Mouse (Mus musculus): ENCODE measurements around the gene 1700031F05Rik.
"Not testable (repeated sequence)": the region's sequence is repeated elsewhere in the genome, so short reads cannot be mapped to it uniquely, and the experiment has no call there.

Gene 1700031F05Rik

DNA sequence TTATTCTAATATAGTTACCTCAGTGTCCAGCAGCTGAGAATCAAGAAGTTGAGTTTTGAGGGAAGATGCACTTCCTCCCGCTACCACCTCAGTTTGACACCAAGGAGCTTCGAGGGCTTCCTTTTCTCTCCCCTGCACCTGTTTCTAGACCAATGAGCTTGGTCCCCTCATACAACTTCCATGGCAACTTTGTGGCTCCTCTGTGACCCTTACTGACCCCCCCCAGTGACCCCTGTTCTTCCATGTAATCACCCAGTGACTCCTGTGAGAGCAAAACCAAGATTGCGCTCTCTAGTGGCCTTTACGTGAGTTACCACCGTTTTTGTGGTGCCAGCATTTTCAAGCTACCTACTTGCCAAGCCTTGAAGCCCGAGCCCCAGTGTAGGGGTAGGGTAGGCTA is at the start of gene 1700031F05Rik:
TSS of gene 1700031F05Rik (minus strand) at position 101 of the 400 bp plus-strand sequence.
- no peak for DNase-seq (ENCODE audit: low spot score in 2 of 2)

DNA sequence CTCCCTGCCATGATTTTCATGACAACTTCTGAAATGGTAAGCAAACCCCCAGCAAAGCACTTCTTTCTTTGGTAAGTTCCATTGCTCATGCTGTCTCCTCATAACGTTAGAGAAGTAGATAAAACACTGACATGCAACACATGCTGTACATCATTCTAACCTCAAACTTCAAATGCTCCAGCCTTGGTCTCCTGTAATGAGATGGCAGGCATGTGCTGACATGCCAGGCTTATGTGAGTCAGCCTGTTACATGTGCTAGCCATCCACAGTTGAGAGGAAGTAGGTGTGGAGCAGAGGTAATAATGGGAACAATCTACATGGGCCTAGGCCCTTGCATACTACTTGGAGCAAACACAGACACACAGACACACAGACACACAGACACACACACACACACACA is 47.1 kb upstream of the 1700031F05Rik start:
- not testable (repeated sequence) for DNase-seq (ENCODE audit: low spot score in 2 of 2)

DNA sequence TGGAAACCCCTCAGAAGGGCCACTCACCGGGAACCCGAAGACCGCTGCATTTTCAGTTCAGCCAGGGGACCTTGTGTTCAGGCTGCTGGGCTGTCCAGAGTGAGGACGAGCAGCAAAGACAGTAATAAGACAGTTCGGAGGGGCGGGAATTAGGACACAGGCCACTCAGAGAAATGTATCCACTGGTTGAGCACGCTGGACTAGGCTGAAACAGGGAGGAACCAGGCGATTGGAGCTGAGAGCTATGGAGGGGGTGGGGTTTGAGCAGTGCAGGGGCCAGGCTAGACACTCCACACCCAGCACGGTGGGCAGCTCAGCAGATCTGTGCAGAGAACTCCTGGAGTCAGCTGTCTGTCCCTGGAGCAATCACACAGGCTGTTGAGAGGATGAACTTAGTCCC is 40.8 kb upstream of the 1700031F05Rik start, which contains the start of the genes Dmrtc1a and 1700011M02Rik:
TSS of gene Dmrtc1a (minus strand) at position 101 of the 400 bp plus-strand sequence.
TSS of gene 1700011M02Rik (plus strand) at position 319 of the 400 bp plus-strand sequence.
- DNase-seq (ENCODE audit: low spot score in 2 of 2), result not testable (repeated sequence)

DNA sequence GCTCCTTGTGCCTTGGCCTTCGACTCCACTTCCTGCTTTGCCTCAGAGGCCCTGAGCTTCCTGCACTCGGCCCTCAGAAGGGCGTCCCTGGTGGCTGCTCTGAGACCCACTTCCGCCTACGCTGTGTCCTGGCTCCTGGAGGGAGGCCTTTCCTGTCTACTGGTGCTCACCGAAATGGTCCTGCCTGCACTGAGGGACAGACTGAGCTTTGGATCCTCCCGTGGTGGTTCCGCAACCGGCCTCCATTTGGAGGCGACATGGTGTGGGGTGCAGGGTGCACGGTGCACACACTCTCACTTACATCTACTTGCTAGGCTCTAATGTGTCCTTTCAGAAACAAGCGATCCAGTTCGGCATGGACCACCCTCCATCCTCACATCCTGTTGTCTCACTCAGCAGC is 13.3 kb downstream of the 1700031F05Rik start, which contains the start of gene Dmrtc1c2:
TSS of gene Dmrtc1c2 (minus strand) at position 101 of the 400 bp plus-strand sequence.
- DNase-seq (ENCODE audit: low spot score in 2 of 2), result not testable (repeated sequence)

DNA sequence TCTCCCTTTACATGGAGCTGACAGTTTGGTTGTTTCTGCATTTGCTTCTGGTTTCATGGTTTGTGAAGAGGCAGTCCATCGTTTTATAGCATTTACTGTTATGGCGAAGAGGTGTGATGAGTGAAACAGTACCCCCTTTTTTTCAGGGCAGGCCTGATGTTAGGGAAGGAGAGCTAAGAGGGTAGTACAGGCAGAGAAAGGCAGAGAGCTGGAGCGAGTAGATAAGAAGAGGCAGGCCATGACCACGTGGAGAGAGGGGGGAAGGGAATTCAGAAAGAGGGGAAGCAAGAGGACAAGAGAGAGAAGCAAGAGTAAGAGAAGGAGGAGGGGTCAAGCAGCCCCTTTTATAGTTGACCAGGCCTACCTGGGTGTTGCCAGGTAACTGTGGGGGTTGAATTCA is 55.5 kb downstream of the 1700031F05Rik start:
- DNase-seq (ENCODE audit: low spot score in 2 of 2), result no peak
